Mouse (Mus musculus) bone marrow macrophage, adult 2 months (primary cell): ENCODE data around the gene Gm28551.

Source experiments
- CTCF ChIP-seq: IDR thresholded peaks from 2 replicates; pipeline ENCODE4 v1.5.1; 2012; ENCODE audit warnings: low read depth, mild to moderate bottlenecking, low read length, moderate library complexity
- POLR2A ChIP-seq: IDR thresholded peaks from 2 replicates; pipeline ENCODE4 v1.6.1; 2012; ENCODE audit warnings: mild to moderate bottlenecking, low read depth, low read length, borderline replicate concordance

- no peak for TF ChIP-seq CTCF
- no peak for TF ChIP-seq POLR2A
Observed at GRCm38 (mm10) chr1:53312989-53313967, 39.2 kb downstream of the Gm28551 start, which contains the start of gene Osgepl1.
